Mouse (Mus musculus): ENCODE measurements around the gene Anxa8.

The Anxa8 gene

GRCm38 (mm10) chr14:34119046-34119723 is 33.4 kb downstream of the Anxa8 start:
- no peak for DNase-seq (ENCODE audit: low read depth, low spot score)

- DNase-seq (ENCODE audit: low read depth, low spot score) = no peak
These were observed 34.5 kb downstream of the Anxa8 start for GRCm38 (mm10) chr14:34120016-34120910.

- no peak for DNase-seq (ENCODE audit: low read depth, low spot score)
These were observed 35.2 kb downstream of the Anxa8 start for GRCm38 (mm10) chr14:34120923-34121351.

GRCm38 (mm10) chr14:34121691-34122090 is 35.9 kb downstream of the Anxa8 start:
- DNase-seq (ENCODE audit: low read depth, low spot score) = no peak

GRCm38 (mm10) chr14:34131216-34131615 is 45.4 kb downstream of the Anxa8 start:
- no peak for DNase-seq (ENCODE audit: low read depth, low spot score)

- no peak for DNase-seq (ENCODE audit: low read depth, low spot score)
These were observed 49.6 kb downstream of the Anxa8 start for GRCm38 (mm10) chr14:34135391-34135790.

GRCm38 (mm10) chr14:34139671-34140664 is 54.2 kb downstream of the Anxa8 start:
- DNase-seq (ENCODE audit: low read depth, low spot score) = no peak

GRCm38 (mm10) chr14:34142316-34142715 is 56.5 kb downstream of the Anxa8 start:
- no peak for DNase-seq (ENCODE audit: low read depth, low spot score)

GRCm38 (mm10) chr14:34142915-34143314 is 57.1 kb downstream of the Anxa8 start:
- no peak for DNase-seq (ENCODE audit: low read depth, low spot score)
